Mouse (Mus musculus) layer of hippocampus, adult 18-20 months (tissue): Measurements from ENCODE around the gene Zfyve16. TPM values are rescaled to one million over a fixed set of nuclear protein-coding genes. Genes with fewer than 3 reads are reported as not detected.

Source experiments
- DNase-seq, 2 experiments: peaks; one replicate each; pipeline ENCODE4 v3.0.0; 2022; ENCODE audit warnings: low spot score in 2 of 2
- total RNA-seq, 2 experiments: library from RNA; stranded (reverse); gene quantifications; 2 replicates each; pipeline ENCODE4 v1.2.3; 2021

Gene Zfyve16
- total RNA-seq, 2 experiments from 2014 or later = 15.1 to 15.6 TPM

DNA sequence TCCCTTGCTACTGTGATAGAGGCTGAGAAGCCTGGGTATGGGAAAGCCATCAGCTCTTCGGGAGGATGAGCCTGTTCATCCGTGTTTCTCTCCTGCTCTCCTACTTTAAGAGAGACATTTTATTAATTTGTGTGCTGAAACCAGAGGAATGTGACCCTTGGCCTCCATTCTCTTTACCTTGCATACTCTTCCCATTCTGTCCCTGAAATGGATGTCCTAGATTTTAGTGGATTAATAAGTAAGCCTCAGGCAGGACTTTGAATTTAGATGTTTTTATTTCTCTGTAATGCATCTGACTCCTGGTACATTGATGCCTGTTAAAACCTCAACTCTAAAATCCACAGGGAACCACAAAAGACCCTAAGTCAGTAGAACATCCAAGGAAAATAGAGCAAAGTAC, 61.3 kb downstream of the Zfyve16 start:
- no peak for DNase-seq

DNA sequence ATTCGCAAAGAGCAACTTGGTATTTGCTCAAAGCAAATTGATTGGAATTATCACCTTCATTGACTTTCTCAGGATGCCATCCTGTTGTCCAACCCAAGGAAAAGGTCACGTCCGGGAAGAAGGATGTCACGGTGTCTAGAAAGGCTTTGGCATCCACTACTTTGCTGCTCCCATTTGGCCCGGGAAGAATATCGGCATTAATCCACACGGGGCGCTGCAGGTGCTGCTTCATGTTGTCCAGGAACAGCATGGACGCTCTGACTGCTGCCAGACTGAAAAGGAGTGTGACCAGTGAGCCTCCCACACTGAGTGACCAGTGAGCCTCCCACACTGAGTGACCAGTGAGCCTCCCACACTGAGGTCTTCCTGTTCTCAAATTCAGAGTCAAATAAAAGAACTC, 62.8 kb downstream of the Zfyve16 start:
- no peak for DNase-seq

DNA sequence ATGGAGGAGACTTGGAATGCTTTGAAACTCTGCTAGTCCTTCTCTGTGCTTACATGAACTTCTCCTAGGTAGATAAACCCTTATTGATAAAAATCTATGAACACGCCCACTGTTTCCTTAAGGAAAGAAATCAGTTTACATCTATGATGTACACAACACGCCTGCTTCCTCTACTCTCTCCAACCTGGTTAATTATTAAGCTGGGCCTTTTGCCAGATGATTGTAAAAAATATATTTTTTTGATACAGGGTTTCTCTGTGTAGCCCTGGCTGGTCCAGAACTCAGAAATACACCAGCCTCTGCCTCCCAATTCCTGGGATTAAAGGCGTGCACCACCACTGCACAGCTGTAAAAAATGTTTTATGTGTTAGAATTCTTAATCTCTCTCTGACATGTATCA, 66.0 kb downstream of the Zfyve16 start:
- DNase-seq = no peak

DNA sequence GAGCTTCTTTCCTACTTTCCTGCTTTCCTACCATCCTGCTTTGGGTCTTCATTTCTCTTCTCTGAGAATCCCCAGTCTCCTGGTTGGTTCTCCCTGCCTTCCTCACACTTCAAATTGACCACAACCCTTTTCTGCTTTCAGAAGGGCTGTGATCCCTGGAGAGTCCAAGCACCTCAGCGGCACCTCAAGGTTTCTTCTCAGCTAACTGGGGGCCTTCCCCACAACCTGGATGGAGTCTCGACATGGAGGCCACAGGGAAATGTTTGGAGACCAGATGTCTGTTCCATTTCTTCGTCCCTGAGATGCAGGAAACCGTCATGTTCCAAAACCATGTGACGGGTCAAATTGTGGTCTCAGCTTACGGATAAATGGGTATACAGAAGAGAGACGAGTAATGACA, 83.8 kb downstream of the Zfyve16 start:
- no peak for DNase-seq

GRCm38 (mm10) chr13:92440286-92440685, 90.4 kb downstream of the Zfyve16 start:
- DNase-seq = no peak

- DNase-seq = no peak
Measured at GRCm38 (mm10) chr13:92438656-92439055, 92.0 kb downstream of the Zfyve16 start.

Other genes starting within 250 kb of the Zfyve16 start
- not detected for gene Gm20379, start 224.9 kb downstream of the Zfyve16 start, total RNA-seq
- 1 to 10 TPM in 1 of 2 experiments, under 1 TPM in 1; 0.99 to 1.5 TPM for gene Dhfr, start 176.1 kb downstream of the Zfyve16 start, total RNA-seq
- 10 to 100 TPM; 22.2 to 22.9 TPM for gene Msh3, start 175.9 kb downstream of the Zfyve16 start, total RNA-seq
- gene Ankrd34b, start 105.0 kb downstream of the Zfyve16 start, total RNA-seq = 10 to 100 TPM; 15.7 to 16.0 TPM
- 10 to 100 TPM in 1 of 2 experiments, 1 to 10 TPM in 1; 8.2 to 11.1 TPM for gene Fam151b, start 46.9 kb downstream of the Zfyve16 start, total RNA-seq
- gene Spz1, start 45.3 kb upstream of the Zfyve16 start, total RNA-seq = not detected
- gene Serinc5, start 80.2 kb upstream of the Zfyve16 start, total RNA-seq = 10 to 100 TPM; 59.0 to 61.1 TPM